ENCODE assay signal across 20 mouse cellular contexts in genomic region chr15:80630147-80630546, GRCm38 (mm10). TPM values are rescaled to one million over a fixed set of nuclear protein-coding genes. Genes with fewer than 3 reads are reported as not detected.
DNase-seq lines count a peak whose midpoint lies in the region; ATAC-seq and TF ChIP-seq lines count a peak whose summit lies in the region.
"Had no signal": no experiment of that assay in that cellular context is flagged by ENCODE, and none has a peak within 500 bp of the region (broad histone marks: within the 10 kb centered on the region; RNA-seq: fewer than 3 reads in every experiment).

No protein-coding gene starts in this region.

- no peak for TF ChIP-seq POLR2A in thymus, adult 2 months (IDR thresholded peaks at IDR 0.05; ENCODE audit: control insufficient read depth, extremely low read depth, insufficient read depth, low read length, poor library complexity)
- TF ChIP-seq POLR2A in cerebellum, adult 2 months (IDR thresholded peaks at IDR 0.05; ENCODE audit: borderline replicate concordance, insufficient read depth, low read length) = no peak

- peaks cover 49% of the 10 kb centered on the region for H3K36me3 ChIP-seq in thymus, adult 2 months (ENCODE audit: control insufficient read depth, insufficient read depth, low read length)
- H3K36me3 ChIP-seq: forebrain, embryonic 10.5 days; heart, embryonic 15.5 days; intestine, embryonic 15.5 days; limb, embryonic 13.5 days; liver, embryonic 13.5 days; lung, embryonic 15.5 days; midbrain, embryonic 15.5 days; neural tube, embryonic 15.5 days had no signal

- intact Hi-C loops in left cerebral cortex, adult 2 months (cut with DNase I) = loop anchor here (2.0 to 5.0 kb wide), 4 partner anchors 13 to 343 kb away; partner anchors contain the start of gene Cacna1i

- peak overlapping the region; percentile 3 for H3K27ac ChIP-seq in left cerebral cortex, adult 2 months
- peak overlapping the region; percentile 100 for H3K27ac ChIP-seq in thymus, adult 2 months (ENCODE audit: control insufficient read depth, insufficient read depth, low read length)
- no peak overlapping the region for H3K27ac ChIP-seq in cerebellum, adult 2 months (ENCODE audit: insufficient read depth, low read length)
- H3K27ac ChIP-seq: forebrain, embryonic 10.5 days; heart, embryonic 15.5 days; intestine, embryonic 15.5 days; limb, embryonic 13.5 days; liver, embryonic 13.5 days; lung, embryonic 15.5 days; midbrain, embryonic 15.5 days; neural tube, embryonic 15.5 days had no signal

- no peak for DNase-seq in left cerebral cortex, adult 2 months (ENCODE audit: extremely low spot score in 1 of 2, low spot score in 2 of 2)
- DNase-seq in left cerebral cortex, adult 9 months (ENCODE audit: low spot score in 2 of 2) = no peak
- DNase-seq in thymus, adult 2 months = no peak
- no peak for DNase-seq in thymus, adult 18-20 months
- DNase-seq in thymus, postnatal 4 days = peak; percentile 60
- no peak for DNase-seq in cerebellum, adult 2 months
- DNase-seq: cerebellum, adult 18-20 months; kidney, adult 9 months; liver, embryonic 13.5 days; right cerebral cortex, postnatal 4 days had no signal

- H3K27me3 ChIP-seq in thymus, adult 2 months (ENCODE audit: control insufficient read depth, insufficient read depth, low read length) = no peaks in the 10 kb centered on the region
- no peaks in the 10 kb centered on the region for H3K27me3 ChIP-seq in cerebellum, adult 2 months (ENCODE audit: control insufficient read depth, insufficient read depth, low read length)
- H3K27me3 ChIP-seq: CH12.LX; intestine, embryonic 15.5 days; limb, embryonic 13.5 days; lung, embryonic 15.5 days; midbrain, embryonic 15.5 days; neural tube, embryonic 15.5 days had no signal

- 20% methylated on average over 7 of the region's 7 CpGs for WGBS in thymus, adult 2 months
- 85% methylated on average over 7 of the region's 7 CpGs for WGBS in cerebellum, adult 2 months

- ATAC-seq in activated CD4-positive, CD25-positive, alpha-beta regulatory T cell, adult 4 months = peak; percentile 58
- ATAC-seq: intestine, embryonic 15.5 days; midbrain, embryonic 15.5 days had no signal

- no peak for TF ChIP-seq CTCF in left cerebral cortex, adult 2 months (IDR thresholded peaks at IDR 0.05)
- no peak for TF ChIP-seq CTCF in thymus, adult 2 months (IDR thresholded peaks at IDR 0.05; ENCODE audit: borderline replicate concordance, control insufficient read depth, extremely low read depth, insufficient read depth, low read length, poor library complexity)
- no peak for TF ChIP-seq CTCF in cerebellum, adult 2 months (IDR thresholded peaks at IDR 0.05; ENCODE audit: borderline replicate concordance, insufficient read depth, low read depth, low read length)

- H3K4me3 ChIP-seq in left cerebral cortex, adult 2 months = no peak overlapping the region
- H3K4me3 ChIP-seq in thymus, adult 2 months (ENCODE audit: control insufficient read depth, insufficient read depth, low read length) = no peak overlapping the region
- no peak overlapping the region for H3K4me3 ChIP-seq in cerebellum, adult 2 months (replicated peaks; ENCODE audit: insufficient read depth, low read depth, low read length)
- H3K4me3 ChIP-seq: forebrain, embryonic 10.5 days; heart, embryonic 15.5 days; intestine, embryonic 15.5 days; limb, embryonic 13.5 days; liver, embryonic 13.5 days; lung, embryonic 15.5 days; midbrain, embryonic 15.5 days; neural tube, embryonic 15.5 days had no signal

- peaks cover 40% of the 10 kb centered on the region for H3K4me1 ChIP-seq in thymus, adult 2 months (replicated peaks; ENCODE audit: control insufficient read depth, insufficient read depth, low read length)
- no peaks in the 10 kb centered on the region for H3K4me1 ChIP-seq in cerebellum, adult 2 months (ENCODE audit: control insufficient read depth, insufficient read depth, low read length)
- H3K4me1 ChIP-seq: intestine, embryonic 15.5 days; neural tube, embryonic 15.5 days had no signal

RNA-seq across cellular contexts. Expression of gene Fam83f, which starts 41.5 kb away (rescaled TPM):
- total RNA-seq in left cerebral cortex, adult 2 months (2021) = under 1 TPM; 0.26 to 0.54 TPM
- polyA plus RNA-seq in thymus, adult 2 months (2012; rRNA removed) = 3.5 and 5.4 TPM in 2 replicates
- polyA plus RNA-seq in activated CD4-positive, CD25-positive, alpha-beta regulatory T cell, adult 4 months (2017; shearing (Covaris generic)) = not detected
- polyA plus RNA-seq in cerebellum, adult 2 months (2012; rRNA removed) = 0.25 and 0.35 TPM in 2 replicates
- total RNA-seq: MEL had no signal

RNA-seq across cellular contexts. Expression of gene Grap2, which starts 57.8 kb away (rescaled TPM):
- total RNA-seq in left cerebral cortex, adult 2 months (2021) = under 1 TPM; 0.44 to 0.66 TPM
- 139 and 162 TPM in 2 replicates for polyA plus RNA-seq in thymus, adult 2 months (2012; rRNA removed)
- polyA plus RNA-seq in activated CD4-positive, CD25-positive, alpha-beta regulatory T cell, adult 4 months (2017; shearing (Covaris generic)) = 10 to 100 TPM; 43.4 to 46.5 TPM
- polyA plus RNA-seq in cerebellum, adult 2 months (2012; rRNA removed) = 0.08 and 0.16 TPM in 2 replicates

Comparison
In these comparisons a context has a peak if more than half of its experiments do, and no peak if none do; other contexts are left out.
1. RNA of gene Grap2, which starts 57.8 kb away (polyA plus RNA-seq): 139 to 162 TPM in thymus, adult 2 months and 43.4 to 46.5 TPM in activated CD4-positive, CD25-positive, alpha-beta regulatory T cell, adult 4 months; 0.08 to 0.16 TPM in cerebellum, adult 2 months; every median in the first group is over 10 times any median in the second.